Mouse (Mus musculus) frontal cortex, adult (tissue): Measurements from ENCODE around the gene Prkci.

Experiments
- ATAC-seq: cut with Nextera tagmentation; 2 replicates; pipeline ENCODE4 v1.9.2; 2017; ENCODE audit warnings: mild to moderate bottlenecking, moderate library complexity, mixed read lengths; ENCODE audit not compliant: low TSS enrichment

Prkci gene

DNA sequence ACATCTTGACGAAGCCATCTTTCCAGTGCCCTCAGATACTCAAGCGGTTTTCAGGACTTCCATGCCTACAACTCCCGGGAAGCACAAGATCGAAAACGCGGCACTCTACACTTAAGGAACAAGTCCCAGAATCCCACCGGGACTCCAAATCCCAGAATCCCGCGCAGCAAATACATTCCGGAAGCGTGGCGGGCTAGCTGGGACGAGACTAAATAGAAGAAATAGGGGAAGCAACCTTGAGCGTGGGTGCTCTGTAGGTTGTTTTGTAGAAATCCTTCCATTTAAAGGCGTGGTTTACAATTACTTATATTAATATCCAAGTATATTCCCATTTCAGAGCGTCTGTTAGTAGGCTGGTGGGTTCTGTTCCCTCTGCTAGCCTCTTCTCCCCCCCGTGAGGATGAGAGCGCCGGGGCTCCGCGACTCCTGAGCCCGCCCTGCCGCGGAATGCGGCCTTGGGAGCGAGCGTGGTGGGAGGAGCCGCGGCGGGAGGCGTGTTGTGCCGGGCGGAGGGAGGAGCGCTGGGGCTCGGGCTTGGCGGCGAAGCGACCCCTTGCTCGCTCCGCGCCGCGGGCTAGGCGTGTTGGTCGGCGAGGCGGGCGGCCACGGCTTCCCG lies at the start of gene Prkci:
TSS of gene Prkci (plus strand) at position 465 of the 616 bp plus-strand sequence.
- peak; percentile 96 for ATAC-seq

GRCm38 (mm10) chr3:30951652-30952051 lies 43.9 kb upstream of the Prkci start:
- ATAC-seq = peak; percentile 79

GRCm38 (mm10) chr3:30952273-30953070 lies 43.1 kb upstream of the Prkci start:
- ATAC-seq = peak; percentile 28; the same call in 1 of the 2 replicates

DNA sequence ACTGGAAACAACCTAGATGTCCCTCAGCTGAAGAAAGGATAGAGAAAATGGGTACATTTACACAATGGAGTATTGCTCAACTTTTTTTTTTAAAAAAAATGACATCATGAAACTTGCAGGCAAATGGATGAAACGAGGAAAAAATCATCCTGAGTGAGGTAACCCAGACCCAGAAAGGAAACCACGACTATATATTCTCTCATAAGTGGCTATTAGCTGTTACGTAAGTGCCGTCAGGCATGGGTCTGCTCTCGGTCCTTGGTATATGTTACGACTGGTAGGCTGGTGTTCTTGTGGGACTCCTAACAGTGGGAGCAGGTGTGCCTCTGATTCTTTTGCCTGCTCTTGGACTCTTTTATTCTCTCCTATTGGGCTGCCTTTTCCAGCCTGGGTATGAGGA lies 39.2 kb upstream of the Prkci start:
- ATAC-seq = no peak

GRCm38 (mm10) chr3:30958709-30959108 lies 36.8 kb upstream of the Prkci start:
- no peak for ATAC-seq

DNA sequence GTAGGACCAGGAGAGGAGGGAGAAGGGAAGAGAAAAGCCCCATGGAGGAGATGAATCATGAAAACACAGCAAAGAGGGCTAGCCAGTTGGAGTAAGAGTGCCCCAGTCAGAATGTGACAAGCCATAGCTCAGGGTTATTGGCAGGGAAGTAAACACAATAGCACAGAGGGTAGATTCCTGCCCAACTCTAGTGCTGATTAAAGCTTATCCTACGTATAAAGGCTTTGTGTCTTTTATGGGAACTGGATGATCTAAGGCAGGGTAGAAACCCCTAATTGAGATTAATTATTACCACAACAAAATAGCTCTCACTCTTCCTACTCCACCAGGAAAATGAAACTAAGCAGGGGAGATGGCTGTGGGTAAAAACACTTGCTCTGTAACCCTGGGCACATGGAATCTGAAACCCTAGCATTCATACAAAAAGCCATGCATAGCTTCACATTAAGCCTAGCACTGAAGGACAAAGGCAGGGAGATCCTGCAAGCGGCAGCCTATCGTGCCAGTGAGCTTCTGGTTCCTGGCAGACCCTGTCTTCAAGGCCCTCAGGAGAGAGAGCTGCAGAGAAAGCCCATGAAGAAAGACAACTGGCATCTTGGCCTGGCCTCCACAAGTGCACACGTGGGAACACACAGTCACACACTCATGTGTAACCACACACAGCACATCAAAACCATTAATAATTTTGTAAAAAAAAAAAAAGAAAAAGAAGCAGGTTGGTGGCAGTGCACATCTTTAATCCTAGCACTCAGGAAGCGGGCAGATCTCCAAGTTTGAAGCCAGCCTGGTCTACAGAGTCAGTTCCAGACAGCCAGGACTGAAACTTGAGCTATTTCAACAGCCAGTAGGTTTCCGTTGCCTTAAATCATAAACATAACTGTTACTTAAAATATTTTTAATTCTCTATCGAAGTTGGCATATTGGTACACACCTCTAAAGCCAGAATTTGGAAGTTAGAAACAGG lies 35.4 kb upstream of the Prkci start:
- ATAC-seq = no peak

- no peak for ATAC-seq
These were observed 32.4 kb upstream of the Prkci start for GRCm38 (mm10) chr3:30963100-30963499.

GRCm38 (mm10) chr3:30964216-30964615 lies 31.3 kb upstream of the Prkci start:
- ATAC-seq = no peak

- ATAC-seq = no peak
These were observed 29.9 kb upstream of the Prkci start for GRCm38 (mm10) chr3:30965644-30966043.

DNA sequence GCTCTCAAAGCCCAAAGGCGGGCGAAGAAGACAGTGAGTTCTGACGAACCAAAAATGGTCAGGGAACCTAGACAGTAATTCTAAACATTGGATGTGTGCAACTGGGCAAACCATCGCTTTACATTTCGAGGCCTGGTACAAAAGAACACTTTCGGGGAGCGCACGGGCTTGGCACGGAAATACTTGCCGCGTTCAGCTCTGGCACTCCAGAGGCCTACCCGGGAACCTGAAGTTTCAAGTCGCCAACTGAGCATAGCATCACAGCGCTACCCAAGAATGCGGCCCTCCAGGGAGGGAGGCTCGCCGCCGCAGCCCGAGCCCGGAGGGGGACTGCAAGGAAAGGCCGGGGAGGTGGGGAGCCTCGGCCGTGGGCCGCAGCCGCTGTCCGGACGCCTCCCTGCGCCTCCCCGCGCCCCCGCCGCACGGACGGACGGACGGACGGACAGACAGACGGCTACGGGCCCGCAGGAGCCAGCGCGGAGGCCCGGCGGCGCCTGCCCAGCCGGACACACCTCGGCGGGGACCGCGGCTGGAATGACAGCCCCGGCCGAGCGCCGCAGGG lies 26.9 kb upstream of the Prkci start:
- ATAC-seq = peak; percentile 81

GRCm38 (mm10) chr3:30969104-30969581 lies 26.4 kb upstream of the Prkci start, which contains the start of gene Phc3:
Gene Phc3, minus strand, starts transcription at chr3:30969415.
- peak; percentile 91 for ATAC-seq

- peak; percentile 73 for ATAC-seq
These were observed 20.3 kb upstream of the Prkci start for GRCm38 (mm10) chr3:30975102-30975754.

GRCm38 (mm10) chr3:30976991-30977603 lies 18.4 kb upstream of the Prkci start:
- no peak for ATAC-seq

- no peak for ATAC-seq
These were observed 13.7 kb upstream of the Prkci start for GRCm38 (mm10) chr3:30981616-30982380.

DNA sequence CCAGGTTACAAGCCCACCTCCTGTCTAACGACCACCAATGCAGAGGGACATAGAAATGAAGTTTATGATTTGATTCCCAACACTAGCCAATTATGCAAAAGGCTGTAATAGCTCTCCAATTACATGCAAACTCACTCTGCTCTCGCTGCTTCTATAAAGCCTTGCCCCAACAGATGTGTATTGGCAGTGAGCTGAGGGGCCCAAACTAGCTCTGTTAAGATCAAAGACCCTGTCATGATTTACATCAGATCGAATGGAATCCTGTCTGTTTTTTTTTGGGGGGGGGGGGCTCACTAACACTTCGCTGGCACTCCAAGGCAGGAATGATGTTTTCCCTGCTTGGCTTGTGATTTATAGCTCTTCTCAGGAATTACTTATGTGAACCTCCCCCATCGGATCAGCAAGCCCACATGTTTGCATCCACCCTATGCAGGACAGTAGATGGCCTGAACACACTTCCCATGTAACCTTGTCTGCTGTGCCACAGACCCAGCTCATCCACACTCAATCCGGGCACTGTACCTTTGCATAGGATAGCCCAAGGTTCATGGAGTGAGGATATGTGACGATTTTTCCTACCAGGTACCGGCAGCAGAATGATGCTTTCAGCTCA lies 12.5 kb upstream of the Prkci start:
- no peak for ATAC-seq

GRCm38 (mm10) chr3:30987396-30988318 lies 7.9 kb upstream of the Prkci start:
- ATAC-seq = 0 out of 2 replicates have a peak, but pooled peaks have one; percentile 9

DNA sequence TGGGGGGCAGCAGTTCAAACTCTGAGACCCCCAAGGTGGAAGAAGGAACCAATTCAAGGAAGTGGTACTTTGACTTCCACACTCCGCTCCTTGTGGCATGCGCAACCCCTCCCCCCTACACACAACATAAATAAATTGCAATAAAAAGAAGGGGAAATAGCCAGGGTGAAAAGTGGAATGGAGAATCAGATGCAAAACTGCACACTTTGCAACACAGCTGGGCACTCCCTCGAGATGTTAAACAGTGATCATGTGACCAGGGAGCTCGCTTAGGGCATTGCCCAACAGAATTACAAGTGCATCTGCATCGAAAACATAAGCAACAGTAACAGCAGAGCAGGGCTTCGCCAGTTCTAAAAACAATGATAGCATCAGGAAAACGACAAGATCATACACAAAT lies 3.4 kb upstream of the Prkci start:
- ATAC-seq = no peak

DNA sequence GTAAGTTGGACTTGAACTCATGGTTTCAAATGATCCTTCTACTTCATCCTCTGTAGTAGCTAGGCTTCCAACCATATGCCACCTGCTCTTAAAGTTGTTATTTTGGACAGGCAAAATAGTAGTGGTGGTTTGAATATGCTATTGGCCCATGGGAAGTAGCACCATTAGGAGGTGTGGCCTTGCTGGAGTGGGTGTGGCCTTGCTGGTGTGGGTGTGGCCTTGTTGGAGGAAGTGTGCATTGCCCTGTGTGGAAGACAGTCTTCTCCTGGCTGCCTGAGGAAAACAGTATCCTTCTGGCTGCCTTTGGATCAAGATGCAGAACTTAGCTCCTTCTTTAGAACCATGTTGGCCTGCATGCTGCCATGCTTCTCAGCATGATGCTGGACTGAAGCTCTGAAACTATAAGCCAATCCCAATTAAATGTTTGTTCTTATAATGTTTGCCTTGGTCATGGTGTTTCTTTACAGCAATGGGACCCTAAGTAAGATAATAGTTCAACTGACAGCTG lies 2.4 kb upstream of the Prkci start:
- no peak for ATAC-seq
